Mouse (Mus musculus): ENCODE results near the gene Adrb1.
"Not testable (repeated sequence)": the region's sequence is repeated elsewhere in the genome, so short reads cannot be mapped to it uniquely, and the experiment has no call there.

Gene Adrb1

DNA sequence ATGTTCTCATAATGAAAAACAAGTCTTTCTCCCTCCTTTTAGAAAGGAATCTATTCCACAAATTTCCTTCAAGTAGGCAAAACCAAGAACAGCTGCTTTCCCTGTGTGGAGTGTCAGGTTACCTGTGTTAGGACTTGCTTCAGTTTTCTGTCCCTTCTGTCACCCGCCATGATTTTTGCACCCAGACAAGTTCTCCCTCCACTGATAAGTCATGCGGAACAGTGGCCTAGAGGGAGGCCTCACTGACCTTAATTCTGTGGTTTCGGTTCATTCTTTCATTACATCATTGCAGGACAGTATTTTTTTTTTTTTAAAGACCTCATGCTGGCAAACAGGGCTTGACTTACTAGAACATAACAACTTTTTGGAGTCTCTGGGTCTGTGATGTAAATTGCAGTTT lies 27.3 kb downstream of the Adrb1 start:
- DNase-seq (ENCODE audit: low spot score), result no peak

DNA sequence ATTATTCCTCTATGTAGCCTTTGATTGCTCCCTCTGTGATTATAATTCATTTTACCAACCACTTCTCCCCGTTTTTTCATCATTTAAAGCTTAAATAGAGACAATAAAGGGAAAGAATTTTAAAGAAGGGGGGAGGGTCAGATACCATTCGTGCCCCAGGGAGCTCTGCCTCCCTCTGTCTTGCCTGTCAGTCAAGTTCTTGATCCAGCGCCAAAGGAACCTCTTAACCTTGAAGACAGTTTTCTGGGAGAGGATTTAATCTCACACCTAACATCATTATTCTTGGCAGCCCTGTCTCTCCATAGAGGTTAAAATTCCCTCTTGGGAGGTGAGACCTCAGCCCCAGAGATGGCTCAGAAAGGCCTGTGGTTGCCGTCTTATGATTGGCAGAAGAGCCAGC lies 28.7 kb downstream of the Adrb1 start:
- DNase-seq (ENCODE audit: low spot score), result no peak

DNA sequence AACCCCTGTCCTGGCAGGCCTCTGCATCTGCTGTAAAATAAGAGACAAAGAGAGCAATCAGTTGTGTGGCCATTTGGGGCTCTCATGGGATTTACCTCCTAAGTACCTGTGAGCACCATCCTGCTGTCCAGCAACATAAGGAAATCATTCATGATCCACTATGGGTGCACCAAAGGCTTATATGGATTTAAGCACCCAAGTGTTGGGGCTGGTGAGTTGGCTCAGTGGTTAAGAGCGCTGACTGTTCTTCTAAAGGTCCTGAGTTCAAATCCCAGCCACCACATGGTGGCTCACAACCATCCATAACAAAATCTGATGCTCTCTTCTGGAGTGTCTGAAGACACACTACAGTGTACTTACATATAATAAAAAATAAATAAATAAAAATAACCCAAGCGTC lies 32.5 kb downstream of the Adrb1 start:
- not testable (repeated sequence) for DNase-seq (ENCODE audit: low spot score)

DNA sequence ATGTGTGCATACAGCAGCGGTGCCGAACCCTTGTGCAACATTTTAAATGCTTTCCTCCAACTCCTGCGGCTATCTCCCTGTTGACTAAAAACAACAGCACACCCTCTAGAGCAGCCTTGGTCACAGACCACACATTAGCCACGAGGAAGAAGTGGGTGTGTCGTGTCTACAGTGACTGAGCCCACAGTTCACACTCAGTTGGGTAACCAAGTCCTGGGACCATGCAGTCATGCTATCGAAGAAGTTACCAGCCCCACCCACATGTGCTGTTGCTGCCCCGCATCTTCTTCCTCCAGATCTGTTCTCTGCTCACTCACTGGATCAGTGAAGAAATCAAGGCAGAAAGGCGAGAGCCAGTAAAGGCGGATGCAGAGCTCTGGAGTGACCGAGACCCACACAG lies 34.4 kb downstream of the Adrb1 start:
- no peak for DNase-seq (ENCODE audit: low spot score)

DNA sequence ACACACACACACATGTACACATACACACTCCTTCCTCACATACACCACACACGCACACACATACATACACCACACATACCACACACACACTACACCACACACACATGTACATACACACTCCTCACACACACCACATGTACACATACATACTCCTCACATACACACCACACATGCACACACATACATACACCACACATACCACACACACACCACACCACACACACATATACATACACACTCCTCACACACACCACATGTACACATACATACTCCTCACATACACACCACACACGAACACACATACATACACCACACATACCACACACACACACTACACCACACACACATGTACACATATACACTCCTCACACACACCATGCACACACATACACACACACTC lies 36.3 kb downstream of the Adrb1 start:
- no peak for DNase-seq (ENCODE audit: low spot score)

DNA sequence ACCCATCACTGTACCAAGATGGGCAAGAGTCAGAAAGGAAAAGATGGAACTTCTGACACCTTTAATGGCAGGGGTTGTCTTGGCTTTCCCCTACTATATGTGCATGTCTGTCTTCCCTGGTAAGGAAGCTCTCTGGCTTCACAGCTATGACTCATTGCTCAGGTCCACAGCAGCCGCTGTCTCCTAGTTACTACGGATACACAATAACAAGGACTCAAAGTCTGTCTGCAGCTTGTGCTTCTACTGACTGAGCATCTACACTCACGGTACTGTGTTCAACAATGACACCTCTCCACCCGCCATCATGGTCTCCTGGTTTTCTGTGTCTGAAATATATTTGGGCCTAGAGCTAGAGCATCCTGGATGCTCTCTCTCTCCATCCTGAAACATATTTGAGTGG lies 37.7 kb downstream of the Adrb1 start:
- no peak for DNase-seq (ENCODE audit: low spot score)

DNA sequence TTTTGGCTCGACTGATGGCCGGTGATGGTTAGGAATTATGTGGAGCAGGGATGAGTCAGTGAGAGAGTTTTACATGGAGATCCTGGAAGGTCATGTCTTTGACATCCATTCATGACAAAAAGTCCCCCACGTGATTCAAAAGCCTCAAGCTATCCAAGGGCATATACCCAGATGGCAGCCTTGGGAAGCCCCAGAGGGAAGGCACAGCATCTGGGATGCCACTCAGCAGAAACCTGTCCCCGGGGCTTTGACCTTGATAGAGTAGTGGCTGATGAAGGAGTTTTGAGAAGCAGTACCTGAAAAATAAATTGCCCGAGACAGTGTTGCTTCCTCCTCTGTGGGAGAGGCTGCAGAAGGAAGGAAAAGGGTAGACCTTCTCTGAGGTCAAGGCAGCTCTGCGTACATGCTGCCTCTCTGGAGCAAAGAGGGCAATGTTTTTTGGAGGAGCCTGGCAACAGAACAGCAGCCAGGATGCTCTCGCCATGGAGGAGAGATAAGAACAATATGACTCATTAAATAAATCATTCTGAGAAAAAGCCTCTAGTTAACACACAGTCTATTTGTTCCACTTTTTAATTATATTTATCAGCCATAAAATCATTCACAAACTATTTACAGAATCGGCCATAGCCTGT lies 38.4 kb downstream of the Adrb1 start:
- DNase-seq (ENCODE audit: low spot score), result no peak

DNA sequence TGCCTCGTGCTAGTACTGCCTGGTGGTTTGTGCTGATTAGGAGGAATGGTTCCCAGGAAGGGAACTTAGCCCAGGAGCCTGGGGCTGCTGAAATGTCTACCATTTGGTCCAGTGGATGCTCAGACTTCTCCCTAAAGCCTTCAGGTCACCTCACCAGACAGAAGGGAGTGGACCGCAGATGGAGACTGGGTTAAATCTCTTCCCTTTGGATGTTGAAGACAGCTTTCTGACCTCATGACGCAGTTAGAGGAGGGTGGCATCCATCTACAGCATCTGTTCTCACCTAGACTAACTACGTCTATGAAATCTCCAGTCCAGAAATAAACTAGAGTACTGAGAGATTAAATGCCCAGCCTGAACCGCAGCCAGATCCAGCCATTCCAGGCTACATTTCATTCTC lies 39.1 kb downstream of the Adrb1 start:
- no peak for DNase-seq (ENCODE audit: low spot score)

DNA sequence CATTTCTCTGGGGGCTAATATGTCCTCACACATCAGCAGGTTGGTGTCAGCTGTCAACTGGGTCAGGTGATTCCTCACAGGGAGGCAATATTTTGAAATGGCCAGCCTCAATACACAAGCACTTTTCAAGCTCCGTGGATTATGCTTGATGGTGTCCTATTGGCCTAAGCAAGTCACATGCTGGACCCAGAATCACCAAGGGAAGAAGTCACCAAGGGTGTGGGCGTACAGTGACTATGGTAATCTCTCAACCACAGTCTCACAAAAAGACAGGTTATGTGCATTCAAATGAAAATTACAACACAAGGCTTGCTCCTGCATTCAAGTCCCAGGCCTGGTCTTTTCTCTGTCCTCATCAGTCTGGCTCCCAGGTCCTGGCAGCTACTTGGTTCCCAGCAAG lies 39.7 kb downstream of the Adrb1 start:
- no peak for DNase-seq (ENCODE audit: low spot score)

DNA sequence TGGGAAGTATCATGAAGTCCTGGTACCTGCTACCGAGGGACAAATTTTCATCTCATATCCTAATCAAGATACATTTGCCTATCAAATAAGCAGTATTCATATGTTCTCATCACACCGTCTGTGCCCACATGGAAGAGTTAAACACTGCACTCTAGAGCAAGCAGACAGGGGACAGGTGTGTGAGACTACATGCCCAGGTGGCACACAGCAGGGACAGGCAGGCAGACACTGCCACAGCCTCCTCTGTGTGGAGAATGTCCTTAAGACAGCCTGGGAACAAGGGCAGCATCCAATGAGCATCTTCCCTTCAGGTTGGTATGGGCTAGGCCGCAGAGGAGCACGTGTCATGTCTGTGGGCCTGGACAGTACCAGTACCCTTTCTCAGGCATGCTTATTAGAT lies 40.7 kb downstream of the Adrb1 start:
- DNase-seq (ENCODE audit: low spot score), result no peak

DNA sequence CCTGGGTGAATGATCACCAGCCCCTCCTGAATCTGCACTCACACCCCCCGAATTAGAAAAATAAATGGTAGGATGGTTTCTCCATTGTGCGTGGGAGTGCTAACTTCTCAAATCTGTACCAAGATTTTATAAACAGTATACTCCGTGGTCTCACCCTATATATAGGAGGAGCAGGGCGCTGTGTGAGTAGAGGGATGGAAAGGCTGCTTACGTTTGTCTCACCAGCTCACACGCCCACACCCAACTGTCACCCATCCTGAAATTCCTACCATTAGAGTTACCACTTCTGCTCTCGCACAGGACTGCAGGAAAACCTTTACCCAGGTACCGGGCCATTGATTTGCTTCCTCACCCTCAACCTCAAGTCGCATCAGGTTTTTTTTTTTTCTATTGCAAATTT lies 47.0 kb downstream of the Adrb1 start:
- DNase-seq (ENCODE audit: low spot score), result no peak

DNA sequence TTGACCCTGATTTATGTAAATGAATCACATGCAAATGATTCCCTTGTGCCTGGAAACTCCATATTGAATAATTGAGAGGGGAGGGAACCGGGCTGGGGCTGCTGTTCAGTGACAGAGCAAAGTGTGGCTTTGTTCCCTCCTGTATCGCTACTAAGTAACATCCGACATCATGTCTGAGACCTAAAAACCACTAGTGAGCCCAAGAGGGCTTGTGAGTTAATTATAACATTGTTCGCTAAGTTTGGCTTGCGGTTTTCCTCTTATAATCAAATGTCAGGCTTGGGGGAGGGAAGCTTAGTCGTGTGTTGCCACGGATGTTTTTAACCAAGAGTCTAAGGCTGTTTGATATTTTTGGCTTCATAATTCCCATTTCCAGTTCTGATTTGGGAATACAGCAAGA lies 50.2 kb downstream of the Adrb1 start:
- no peak for DNase-seq (ENCODE audit: low spot score)

DNA sequence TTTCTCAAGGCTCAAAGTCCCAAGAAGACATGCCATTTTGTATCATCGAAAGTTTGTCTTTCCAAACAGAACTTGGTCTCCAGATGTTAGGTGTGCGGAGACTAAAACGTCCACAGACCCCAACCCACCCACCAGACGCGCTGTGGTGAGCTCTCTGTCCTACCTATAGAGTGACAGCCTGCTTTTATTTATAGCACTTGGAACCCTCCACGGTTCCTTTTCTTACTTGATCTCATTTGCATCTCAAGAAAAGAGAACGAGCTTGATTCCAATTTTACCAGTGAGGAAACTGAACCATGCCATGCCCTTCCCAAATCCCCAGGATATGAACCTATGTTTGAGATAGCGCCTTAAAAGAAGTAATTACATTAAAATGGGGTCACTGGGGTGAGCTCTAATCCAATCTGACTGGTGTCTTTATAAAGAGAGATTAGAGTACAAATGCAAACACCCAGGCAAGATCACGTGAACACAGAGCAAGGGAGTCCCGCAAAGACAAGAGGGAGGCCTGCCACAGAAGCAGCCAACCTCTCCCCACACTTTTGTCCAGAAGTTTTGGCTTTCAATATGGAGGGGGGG lies 51.5 kb downstream of the Adrb1 start:
- DNase-seq (ENCODE audit: low spot score), result no peak

DNA sequence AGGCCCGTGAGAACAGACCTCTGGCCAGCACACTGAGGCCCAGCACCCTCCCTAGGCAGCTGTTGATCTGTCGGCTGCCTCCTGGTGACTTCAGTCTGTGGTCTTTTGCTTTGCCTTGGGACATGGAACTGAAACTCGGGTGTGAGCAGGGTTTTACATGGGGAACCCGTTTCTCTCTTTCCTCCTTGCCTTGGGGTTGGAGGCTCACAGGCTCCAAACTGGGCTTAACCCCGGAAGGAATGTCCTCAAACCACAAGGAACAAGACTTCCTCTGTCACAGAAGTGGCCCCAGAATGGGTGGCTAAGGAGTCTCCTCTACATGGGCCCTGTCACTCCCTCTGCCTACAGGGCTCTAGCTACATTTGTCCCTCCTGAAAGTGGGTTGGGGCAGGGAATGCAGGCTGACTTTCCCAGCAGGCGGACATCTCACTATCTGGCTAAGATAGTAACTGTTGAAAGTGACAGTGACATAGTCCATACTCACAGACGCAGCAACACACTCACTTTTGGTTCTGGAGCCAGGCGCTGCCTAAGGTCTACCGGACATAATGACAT lies 52.5 kb downstream of the Adrb1 start:
- no peak for DNase-seq (ENCODE audit: low spot score)

DNA sequence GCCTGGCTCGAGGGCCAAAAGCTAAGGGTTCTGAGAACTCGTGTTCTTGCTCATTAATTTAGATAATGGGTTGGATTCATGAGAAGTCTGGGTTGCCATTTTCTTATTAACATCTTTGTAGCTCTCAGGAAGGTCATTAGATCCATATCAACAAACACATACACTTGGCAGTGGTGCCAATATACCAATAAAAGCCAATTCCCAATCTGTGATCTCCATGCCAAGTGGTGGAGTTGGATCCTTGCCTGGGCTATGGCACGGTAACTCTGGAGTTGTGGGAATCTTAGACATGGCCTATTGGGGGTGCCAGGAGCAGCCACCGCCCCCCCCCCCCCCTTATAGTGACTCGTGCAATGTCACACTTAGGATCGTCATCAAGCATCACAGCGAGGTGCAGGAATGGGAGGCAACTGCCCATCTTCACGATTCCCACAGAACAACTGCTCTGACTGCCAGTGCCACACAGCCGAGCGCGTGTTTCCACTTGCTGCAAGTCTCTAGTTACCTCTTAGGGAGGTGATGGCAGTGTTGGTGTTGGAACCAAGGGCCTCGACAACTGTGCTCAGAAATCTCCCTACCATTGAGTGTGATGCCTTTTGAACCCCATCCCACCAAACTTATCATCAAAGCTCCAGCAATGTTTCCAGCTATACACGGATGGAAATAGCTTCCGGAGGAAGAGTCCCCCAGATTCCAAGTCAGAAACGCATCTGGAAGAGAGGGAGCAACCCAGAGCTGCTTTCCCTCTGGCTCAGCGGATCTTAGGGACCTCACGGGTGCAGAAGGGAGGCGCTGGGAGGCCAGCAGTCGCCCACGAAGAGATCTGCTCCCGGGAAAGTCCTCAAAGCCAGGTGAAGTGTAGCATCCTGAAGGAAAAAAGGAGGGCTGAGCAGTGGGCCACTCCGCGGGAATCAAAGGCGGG lies 53.2 kb downstream of the Adrb1 start:
- no peak for DNase-seq (ENCODE audit: low spot score)

DNA sequence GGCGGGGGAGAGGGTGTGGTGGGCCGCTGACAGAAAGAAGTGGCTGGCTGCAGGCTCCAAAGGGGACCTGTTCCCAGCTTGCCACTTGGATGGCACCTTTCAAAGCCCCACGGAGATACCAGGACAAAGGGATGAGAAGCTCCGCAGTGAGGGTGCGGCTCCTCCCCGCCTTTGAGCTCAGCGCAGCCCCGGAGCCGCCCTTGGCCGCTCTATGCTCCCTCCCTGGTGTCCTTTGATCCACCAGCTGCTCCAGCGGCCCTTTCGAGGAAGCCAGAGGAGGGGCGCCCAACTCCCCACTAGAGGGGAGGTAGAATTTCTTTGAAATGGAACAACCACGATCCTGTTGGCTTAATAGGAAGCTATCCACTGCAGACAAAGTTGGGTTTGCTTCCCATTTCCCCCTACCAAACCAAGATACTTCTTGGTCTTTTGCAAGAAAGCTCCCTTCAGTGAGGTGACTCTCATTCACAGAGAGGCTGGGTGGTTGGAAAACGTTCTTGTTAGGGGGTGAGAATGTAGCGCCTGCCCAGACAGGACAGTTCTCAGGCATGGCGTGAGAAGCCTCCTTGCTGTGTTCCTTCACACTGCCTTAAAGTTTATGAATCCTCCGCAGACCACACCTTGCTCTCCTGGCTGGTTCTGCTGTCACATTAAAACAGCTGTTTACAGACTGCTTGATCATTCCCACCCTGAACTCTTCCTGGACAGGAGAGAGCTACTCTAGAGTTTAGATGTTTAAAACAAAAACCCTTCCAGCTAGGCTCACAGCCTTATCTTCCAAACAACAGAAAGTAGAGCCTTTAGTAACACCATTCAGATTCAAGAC lies 54.1 kb downstream of the Adrb1 start:
- DNase-seq (ENCODE audit: low spot score), result peak; percentile 19

DNA sequence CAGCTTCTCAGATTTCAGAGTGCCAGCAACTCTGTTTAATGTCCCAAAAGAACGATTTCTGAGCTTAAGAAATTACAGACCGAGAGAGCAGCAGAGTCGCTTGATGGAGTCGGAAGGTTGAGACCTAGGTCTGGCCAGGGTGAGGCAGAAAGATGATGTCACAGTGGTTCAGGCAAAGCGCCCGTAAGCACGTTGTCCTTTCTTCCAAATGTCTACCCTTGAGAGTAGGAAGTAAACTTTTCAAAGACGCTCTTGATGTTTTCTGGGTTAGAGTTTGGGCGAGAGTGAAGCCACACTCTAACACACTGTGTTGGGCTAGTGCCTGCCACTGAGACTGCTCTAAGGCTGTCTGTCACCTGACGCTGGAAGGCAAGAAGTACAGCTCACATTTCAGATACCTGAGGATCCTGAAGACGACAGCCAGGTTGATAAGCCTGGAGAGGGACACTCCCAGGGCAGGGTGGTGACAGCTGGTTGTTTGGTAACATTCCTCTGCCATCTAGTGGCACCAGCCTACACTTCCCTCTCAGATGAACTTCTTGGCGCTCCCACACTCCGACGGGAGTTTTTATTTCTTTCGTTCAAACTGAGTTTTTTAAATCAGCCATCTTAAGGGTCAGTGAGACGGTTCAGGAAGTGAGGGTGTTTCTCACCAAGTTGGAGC lies 54.9 kb downstream of the Adrb1 start:
- peak; percentile 31 for DNase-seq (ENCODE audit: low spot score)

DNA sequence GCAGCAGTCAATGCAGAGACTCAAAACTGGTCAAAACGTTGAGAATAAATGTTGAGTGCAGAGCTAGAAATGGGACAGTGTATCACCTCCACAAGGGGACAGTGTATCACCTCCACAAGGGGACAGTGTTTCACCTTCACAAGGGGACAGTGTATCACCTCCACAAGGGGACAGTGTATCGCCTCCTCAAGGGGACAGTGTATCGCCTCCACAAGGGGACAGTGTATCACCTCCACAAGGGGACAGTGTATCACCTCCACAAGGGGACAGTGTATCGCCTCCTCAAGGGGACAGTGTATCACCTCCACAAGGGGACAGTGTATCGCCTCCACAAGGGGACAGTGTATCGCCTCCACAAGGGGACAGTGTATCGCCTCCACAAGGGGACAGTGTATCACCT lies 56.5 kb downstream of the Adrb1 start:
- DNase-seq (ENCODE audit: low spot score), result not testable (repeated sequence)

Measured in urinary bladder, postnatal 25 days (tissue).